Mouse (Mus musculus): ENCODE measurements around the gene Polr3gl.

Gene Polr3gl

DNA sequence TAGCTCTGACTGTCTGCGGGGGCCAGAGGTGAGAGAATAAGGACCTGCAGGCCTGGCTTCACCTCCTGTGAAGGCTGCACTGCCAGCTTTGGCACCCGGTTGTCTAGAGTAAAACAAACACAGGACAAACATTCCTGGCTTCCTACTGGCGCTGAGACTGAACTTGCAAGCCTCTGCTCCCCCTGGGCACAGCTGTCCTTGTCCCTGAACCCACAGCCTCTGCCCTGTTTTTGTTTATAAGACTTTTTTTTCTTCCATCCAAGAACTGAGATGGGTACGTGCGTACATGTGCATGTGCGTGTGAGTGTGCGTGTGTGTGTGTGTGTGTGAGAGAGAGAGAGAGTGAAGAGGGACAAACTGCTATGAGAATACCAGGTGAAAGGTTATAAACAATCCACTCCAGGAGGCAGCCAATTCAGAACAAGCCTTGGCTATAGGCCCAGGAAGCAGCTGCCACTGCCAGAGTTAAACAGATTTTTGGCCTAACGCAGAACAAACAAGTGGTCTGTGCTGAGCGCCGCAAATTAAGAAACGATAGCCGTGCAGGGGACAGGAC lies 38.9 kb downstream of the Polr3gl start:
- DNase-seq = no peak

DNA sequence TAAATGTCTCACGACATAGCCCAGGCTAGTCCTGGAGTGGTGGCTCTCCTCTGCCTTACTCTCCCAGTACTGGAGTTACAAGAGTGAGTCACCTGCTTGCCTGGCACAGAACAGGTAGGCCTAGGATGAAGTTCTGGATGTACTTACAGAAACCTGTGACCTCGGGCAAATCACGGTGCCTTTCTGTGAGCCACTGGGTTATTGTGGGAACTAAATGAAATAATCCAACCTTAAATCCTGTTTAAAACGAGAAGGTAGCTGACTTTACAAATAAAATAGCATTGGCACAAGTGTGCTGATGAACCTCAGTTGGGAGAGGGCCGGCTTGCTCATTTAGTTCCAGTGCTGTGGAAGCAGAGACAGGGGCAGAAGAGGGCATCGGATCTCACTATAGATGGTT lies 39.7 kb downstream of the Polr3gl start:
- DNase-seq = no peak

DNA sequence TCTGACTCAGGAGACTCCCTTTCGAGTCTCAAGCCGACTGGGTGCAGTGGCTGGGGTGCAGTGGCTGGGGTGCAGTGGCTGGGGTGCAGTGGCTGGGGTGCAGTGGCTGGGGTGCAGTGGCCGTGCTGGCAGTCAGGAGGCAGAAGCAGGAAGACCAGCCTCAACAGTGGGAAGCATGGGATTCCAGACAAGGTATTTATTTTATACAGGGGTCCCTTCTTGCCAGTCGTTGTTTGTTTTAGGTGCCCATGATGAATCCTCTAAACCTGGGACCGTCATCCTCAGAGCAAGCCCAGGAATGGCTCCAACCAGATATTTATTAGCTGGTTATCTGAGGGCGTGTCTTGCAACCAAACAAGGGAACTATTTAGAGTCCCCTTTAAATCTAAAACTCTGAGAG lies 40.4 kb downstream of the Polr3gl start:
- no peak for DNase-seq

DNA sequence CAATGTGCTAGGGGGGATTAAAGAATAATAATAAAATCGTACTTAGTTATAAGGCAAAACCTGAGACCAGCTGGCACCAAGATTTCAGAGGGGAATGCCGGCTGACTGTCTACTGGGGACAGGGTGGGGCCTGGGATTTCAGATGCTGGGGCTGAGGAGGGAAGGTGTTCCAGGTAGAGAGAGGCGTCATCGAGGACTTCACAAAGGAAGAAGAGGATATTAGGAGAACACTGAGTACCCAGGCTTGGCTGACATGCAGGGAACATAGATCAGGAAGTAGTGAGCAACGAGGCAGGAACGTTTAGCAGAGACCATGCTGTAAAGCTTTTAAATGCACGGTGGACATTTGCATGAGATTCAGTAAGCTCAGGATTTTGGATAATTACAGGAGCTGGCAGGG lies 42.1 kb downstream of the Polr3gl start:
- no peak for DNase-seq

DNA sequence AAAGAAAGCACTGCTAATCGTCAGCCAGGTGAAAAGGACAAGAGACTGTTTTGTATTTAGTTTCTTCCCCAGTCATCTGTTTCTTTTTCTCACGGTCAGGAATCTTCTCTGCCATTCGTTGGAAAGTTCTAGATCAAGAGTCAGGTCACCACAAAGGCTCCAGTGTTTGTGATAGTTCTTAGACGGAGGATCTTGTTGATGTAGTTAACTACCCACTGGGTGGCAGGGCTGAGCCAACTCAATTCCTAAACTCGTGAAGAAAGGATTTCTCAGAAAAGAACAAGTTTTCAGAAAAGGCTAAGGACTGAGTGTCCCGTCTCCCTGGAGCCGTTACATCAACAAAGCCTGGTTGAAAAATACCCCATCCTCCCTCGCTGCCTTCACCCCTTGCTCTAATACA lies 42.8 kb downstream of the Polr3gl start:
- DNase-seq = peak; percentile 72

DNA sequence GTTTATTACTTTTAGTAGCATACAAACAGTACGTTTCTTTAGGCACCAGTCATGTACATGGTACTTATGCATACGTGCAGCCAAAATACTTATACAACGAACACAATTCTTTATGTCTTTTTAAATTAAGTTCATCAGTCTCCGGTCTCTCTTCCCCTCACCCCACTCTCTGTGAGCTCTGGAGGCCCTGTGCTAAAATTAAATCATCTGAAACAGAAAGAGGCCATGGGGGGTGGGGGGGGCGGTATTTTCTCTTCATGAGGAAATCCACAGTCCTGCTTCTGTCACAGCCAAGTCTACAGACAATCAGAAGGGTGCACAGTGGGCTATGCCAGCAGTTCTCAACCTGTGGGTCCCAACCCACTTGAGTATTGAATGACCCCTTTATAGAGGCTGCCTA lies 44.6 kb downstream of the Polr3gl start:
- no peak for DNase-seq

GRCm38 (mm10) chr3:96548824-96549223 lies 45.2 kb downstream of the Polr3gl start:
- no peak for DNase-seq

GRCm38 (mm10) chr3:96547389-96547960 lies 46.5 kb downstream of the Polr3gl start:
- DNase-seq = peak; percentile 80

GRCm38 (mm10) chr3:96546880-96547279 lies 47.1 kb downstream of the Polr3gl start:
- DNase-seq = no peak

DNA sequence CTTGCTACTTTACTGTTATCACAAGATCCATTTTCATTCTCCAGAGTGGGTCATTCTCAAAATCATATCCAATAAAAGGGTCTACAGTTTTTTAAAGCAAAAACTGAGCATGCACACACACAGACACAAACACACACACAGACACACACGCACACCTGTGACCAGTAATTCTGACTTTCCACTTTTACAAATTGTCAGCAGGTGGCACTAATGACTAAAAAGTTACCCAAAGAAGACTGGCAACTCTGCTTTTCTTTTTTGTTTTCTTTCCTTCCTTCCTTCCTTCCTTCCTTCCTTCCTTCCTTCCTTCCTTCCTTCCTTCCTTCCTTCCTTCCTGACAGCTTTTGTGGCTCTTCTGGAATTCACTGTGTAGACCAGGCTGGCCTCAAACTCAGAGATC lies 48.4 kb downstream of the Polr3gl start:
- no peak for DNase-seq

- DNase-seq = no peak
These were observed 50.6 kb downstream of the Polr3gl start for GRCm38 (mm10) chr3:96543345-96543744.

GRCm38 (mm10) chr3:96542554-96542953 lies 51.4 kb downstream of the Polr3gl start:
- DNase-seq = no peak

GRCm38 (mm10) chr3:96541328-96542078 lies 52.5 kb downstream of the Polr3gl start:
- no peak for DNase-seq

DNA sequence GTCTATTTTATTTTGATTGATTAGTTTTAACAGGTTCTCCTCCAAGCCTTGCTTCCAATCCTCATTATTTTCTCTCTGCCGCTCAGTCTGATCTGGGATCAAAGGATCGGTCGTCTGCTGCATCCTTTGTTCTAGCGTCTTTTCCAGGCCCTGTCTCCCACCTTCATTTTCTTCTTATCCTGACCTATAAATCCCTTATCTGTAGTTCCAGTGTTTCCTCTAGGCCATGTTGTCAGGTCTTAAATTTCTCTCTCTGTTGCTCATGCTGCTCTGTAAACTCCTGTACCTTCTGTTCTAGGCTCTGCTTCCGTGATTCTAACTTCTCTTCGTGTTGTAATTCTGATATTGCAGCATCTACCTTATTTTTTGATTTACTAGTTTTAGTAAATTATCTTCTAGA lies 53.2 kb downstream of the Polr3gl start:
- no peak for DNase-seq

- DNase-seq = no peak
These were observed 54.7 kb downstream of the Polr3gl start for GRCm38 (mm10) chr3:96539316-96539715.

- no peak for DNase-seq
These were observed 59.7 kb downstream of the Polr3gl start for GRCm38 (mm10) chr3:96534300-96534699.

- no peak for DNase-seq
These were observed 61.9 kb downstream of the Polr3gl start for GRCm38 (mm10) chr3:96532050-96532449.

- DNase-seq = no peak
These were observed 65.5 kb downstream of the Polr3gl start for GRCm38 (mm10) chr3:96528506-96528905.
